Mouse (Mus musculus) thymus, postnatal 25 days (tissue): ENCODE measurements around the gene Trpc2.
"Not testable (repeated sequence)": the region's sequence is repeated elsewhere in the genome, so short reads cannot be mapped to it uniquely, and the experiment has no call there.

Experiments
- DNase-seq: peaks from one replicate; pipeline ENCODE4 v3.0.0; 2022

Trpc2 gene

DNA sequence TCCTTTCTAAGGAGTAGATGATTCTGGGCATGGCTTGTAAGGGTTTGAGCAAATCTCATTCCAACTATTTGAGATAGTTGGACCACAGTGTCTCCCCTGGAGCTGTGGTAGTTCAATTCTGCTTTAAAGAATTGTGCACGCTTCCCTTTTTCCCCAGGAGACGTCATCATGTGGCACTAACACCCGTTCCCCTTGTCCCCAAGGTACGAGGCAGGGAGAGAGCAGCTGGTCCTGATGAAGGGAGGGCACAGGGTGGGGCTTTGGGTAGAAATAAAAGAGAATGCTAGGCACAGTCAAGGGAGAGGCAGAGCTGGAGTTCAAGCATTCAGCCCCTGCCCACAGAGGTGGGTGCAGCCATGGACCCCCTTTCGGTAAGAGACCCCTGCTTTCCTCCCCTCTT lies at the start of gene Trpc2:
Gene Trpc2 (plus strand): TSS at position 301 of the 400 bp plus-strand sequence.
- DNase-seq = no peak

DNA sequence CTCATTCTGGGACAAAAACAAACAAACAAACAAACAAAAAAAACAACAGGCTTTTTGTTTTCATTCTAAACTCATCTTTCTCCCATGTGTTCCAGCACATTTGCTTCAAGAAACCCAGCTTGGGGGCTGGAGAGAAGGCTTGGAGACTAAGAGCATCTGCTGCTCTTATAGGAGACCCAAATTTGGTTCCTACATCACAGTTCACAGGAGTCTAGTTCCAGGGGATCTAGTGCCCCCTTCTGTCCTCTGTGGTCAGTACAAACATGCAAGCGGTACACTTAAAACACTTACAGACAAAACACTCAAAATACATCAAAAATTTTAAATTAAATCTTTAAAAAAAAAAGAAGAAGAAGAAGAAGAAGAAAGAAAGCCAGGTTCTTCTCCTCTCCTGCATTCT lies 48.0 kb upstream of the Trpc2 start:
- no peak for DNase-seq

DNA sequence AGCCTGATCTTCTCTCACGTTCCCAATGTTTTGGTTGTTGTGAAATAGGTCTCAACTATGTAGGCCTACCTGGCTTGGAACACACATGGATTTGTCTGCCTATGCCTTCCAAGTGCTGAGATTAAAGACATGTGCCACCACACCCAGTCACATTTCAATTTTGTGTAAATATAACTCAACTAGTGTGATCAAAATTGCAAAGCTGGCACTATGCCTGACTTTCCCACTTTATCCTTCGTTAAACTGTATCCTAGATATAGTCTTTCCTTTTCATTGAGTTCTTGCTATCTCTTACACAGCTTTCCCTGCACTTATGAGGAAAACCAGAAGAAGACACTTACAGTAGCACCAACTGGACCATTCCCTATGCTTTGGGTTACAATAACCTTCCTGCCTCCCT lies 47.4 kb upstream of the Trpc2 start:
- no peak for DNase-seq

GRCm38 (mm10) chr7:102037318-102037717 lies 45.6 kb upstream of the Trpc2 start:
- DNase-seq = no peak

DNA sequence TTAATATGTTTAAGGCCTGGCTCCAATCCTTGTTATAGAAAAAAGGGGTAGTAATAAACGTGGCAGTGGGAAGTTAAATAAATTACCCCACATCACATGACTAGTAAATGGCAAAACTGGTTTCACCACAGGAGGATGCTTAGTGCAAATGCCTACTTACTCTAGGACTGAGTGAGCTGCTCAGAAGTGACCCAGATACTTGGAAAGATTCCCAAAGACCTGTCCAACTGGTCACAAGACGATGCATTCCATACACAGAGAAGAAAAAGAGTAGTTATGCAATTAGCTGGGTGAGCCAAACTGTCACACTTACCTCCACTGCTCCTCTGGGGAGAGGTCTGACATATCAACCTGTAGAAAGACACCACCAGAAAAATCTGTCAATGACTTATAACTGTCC lies 40.6 kb upstream of the Trpc2 start:
- no peak for DNase-seq

- not testable (repeated sequence) for DNase-seq
These were observed 34.4 kb upstream of the Trpc2 start for GRCm38 (mm10) chr7:102048524-102048923.

GRCm38 (mm10) chr7:102061353-102061752 lies 21.6 kb upstream of the Trpc2 start:
- no peak for DNase-seq

- DNase-seq = no peak
These were observed 20.7 kb upstream of the Trpc2 start for GRCm38 (mm10) chr7:102062203-102062602.

DNA sequence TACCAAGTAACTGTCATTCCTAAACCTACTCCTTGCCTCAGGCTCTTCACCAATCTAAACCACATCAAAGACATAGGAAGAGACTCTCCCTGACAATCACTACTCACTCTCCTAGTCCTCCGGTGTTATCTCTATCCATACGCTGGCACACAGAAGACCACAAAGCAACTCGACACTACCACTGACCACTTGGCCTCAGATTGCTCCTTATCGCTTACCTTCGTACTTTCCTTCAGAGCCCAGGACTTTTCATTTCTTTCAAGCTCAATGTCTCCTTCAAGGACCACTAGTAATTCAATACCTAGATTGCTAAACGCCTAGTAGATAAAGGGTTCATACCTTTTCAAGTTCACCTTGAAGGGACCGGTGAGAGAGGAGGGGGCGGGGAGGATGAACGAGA lies 19.0 kb upstream of the Trpc2 start:
- DNase-seq = no peak

GRCm38 (mm10) chr7:102064655-102065045 lies 18.3 kb upstream of the Trpc2 start:
- DNase-seq = no peak

- DNase-seq = peak; percentile 91
These were observed 17.6 kb upstream of the Trpc2 start, which contains the start of the genes Rnf121, Xndc1 and Xntrpc for GRCm38 (mm10) chr7:102065046-102065891. TSS of gene Rnf121 (minus strand) at chr7:102065469. TSS of gene Xndc1 (plus strand) at chr7:102065511. TSS of gene Xntrpc (plus strand) at chr7:102065713.

- no peak for DNase-seq
These were observed 16.6 kb upstream of the Trpc2 start for GRCm38 (mm10) chr7:102066363-102066762.

DNA sequence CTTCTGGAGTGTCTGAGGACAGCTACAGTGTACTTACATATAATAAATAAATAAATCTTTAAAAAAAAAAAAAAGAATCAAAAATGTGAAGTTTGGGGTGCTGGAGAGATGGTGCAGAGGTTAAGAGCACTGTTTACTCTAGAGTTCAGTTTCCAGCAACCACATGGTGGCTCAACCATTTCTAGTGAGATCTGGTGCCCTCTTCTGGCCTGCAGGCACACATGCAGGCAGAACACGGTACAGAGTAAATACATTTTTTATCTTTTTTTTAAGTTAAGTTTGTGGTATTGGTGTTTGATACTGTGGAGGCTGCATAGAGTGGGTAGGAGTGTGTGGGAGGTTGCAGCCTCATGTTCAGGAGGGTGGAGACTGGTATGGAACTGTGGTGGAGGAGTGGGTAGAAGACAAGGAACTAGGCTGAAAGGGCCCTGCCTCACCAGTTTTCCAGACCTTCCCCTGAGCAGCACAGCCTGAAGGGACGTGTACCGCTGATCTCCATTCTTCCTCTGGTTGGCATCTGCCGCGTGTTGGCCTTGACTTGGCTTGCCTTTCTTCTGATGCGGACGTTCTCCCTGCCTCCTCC lies 6.1 kb upstream of the Trpc2 start:
- peak; percentile 42 for DNase-seq

- peak; percentile 21 for DNase-seq
These were observed 4.4 kb upstream of the Trpc2 start for GRCm38 (mm10) chr7:102078517-102078916.

- no peak for DNase-seq
These were observed 2.6 kb upstream of the Trpc2 start for GRCm38 (mm10) chr7:102080311-102080710.

GRCm38 (mm10) chr7:102081784-102082183 lies 1.1 kb upstream of the Trpc2 start:
- DNase-seq = no peak

GRCm38 (mm10) chr7:102084041-102084696 lies 1.3 kb downstream of the Trpc2 start:
- no peak for DNase-seq

GRCm38 (mm10) chr7:102087336-102087735 lies 4.4 kb downstream of the Trpc2 start:
- no peak for DNase-seq

DNA sequence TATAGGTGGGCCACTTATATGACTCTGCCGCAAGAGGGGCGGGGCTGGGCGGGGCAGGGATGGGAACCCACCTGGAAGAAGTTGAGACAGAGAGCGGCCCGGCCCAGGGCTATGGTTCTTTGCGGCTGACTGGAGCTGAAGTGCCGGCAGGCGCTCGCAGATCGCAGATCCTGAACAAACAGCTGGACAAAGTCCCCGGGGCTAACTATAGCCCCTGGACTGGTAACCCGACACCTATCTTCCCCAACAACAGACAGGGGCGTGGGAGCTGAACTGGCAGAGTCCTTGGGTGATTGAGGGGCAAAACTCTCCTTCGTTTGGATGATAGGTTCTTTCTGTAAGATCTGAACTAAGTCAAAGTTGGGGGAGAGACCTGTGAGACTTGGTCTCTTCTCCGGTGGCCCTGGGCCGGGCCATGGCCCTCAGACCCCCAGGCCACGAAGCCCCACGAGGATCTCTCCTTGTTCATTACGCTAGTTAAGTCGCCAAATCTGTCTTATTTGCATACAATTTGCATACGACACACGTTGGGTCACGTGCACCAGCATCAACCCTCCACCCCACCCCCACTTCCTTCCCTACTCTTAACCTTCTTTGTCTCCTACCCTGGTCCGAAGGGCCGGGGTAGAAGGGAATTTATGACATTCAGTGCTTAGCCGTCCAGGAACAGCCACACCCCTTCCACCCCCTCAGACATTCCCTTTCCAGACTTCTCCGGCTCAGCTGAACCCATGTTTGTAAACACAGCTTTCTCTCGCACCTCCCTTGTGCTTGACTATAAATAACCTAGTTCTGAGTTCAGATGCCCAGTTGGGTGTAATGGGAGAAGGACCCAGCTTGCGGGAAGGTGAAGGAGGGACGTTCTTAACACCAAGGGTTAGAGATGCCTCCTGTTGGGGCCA lies 17.1 kb downstream of the Trpc2 start:
- DNase-seq = peak; percentile 55

- DNase-seq = no peak
These were observed 18.0 kb downstream of the Trpc2 start for GRCm38 (mm10) chr7:102100868-102101267.

DNA sequence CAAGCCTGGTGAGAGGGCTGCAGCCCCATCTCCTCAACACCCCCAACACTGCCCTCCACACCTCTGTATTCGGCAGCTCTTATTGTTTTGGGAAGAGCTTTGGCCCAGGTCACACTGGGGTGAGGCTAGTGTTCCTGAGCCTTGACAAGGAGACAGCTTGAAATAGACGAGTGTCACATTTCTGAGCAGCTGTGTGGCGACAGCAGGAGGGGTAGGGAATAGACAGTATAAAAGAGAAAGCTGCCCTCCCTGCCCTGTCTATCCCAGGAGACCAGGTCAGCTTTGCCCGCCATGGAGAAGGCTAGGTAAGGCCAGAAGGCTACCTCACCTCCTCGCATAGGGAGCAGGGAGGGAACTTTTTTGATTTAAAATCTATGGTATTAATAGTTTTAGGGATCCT lies 18.6 kb downstream of the Trpc2 start, which contains the start of gene Art1:
Gene Art1 (plus strand): TSS at position 257 of the 400 bp plus-strand sequence.
- no peak for DNase-seq

- no peak for DNase-seq
These were observed 19.3 kb downstream of the Trpc2 start for GRCm38 (mm10) chr7:102102241-102102640.

DNA sequence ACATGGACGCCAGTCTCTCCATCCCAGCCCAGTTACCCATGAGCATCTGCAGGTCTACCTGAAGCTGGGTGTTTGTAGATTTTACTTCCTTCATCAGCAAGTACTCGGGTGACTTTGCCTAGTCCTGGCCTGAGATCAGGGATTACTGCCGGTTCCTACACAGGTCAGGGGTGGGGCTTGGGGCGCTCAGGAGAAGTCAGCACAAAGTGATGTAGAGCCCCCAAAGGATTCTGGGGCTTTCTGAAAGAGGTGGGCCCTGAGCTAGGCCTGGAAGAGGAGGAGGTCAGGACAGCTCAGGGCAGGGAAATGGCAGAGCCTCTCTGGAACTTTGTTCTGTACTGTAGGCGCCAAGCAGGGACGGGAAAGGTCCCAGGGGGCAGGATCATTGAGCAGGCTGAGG lies 19.8 kb downstream of the Trpc2 start:
- DNase-seq = no peak
